Mouse (Mus musculus) forebrain, embryonic 11.5 days (tissue): Measurements from ENCODE around the gene Clasp1. TPM values are rescaled to one million over a fixed set of nuclear protein-coding genes. Genes with fewer than 3 reads are reported as not detected.

Experiments
- ATAC-seq: fragments of 200-750 bp; cut with Nextera tagmentation; replicated peaks from 2 replicates; pipeline ENCODE4 v1.8.0; 2017; ENCODE audit warnings: moderate TSS enrichment; ENCODE audit not compliant: low FRiP score
- DNase-seq: peaks from one replicate; pipeline ENCODE4 v3.0.0-alpha.2; 2017; ENCODE audit warnings: low spot score
- H3K27ac ChIP-seq: fragments of 300-500 bp; sonication (generic); 2 replicates; pipeline ENCODE4 v1.5.1; 2014; ENCODE audit warnings: low read depth, low read length
- H3K27me3 ChIP-seq: fragments of 300-500 bp; sonication (generic); 2 replicates; pipeline ENCODE4 v1.6.1; 2014; ENCODE audit warnings: mild to moderate bottlenecking, low read length, mixed read lengths; ENCODE audit not compliant: control insufficient read depth, insufficient read depth
- H3K36me3 ChIP-seq: fragments of 300-500 bp; sonication (generic); 2 replicates; pipeline ENCODE4 v1.6.1; 2014; ENCODE audit warnings: mild to moderate bottlenecking, low read length, moderate library complexity, mixed read lengths; ENCODE audit not compliant: control insufficient read depth, insufficient read depth
- H3K4me1 ChIP-seq: fragments of 300-500 bp; sonication (generic); replicated peaks from 2 replicates; pipeline ENCODE4 v1.6.1; 2014; ENCODE audit warnings: low read length, mixed read lengths; ENCODE audit not compliant: control insufficient read depth, insufficient read depth
- H3K4me2 ChIP-seq: fragments of 300-500 bp; sonication (generic); 2 replicates; pipeline ENCODE4 v1.6.1; 2014; ENCODE audit warnings: low read depth, mild to moderate bottlenecking, low read length, moderate library complexity, mixed read lengths; ENCODE audit not compliant: severe bottlenecking
- H3K4me3 ChIP-seq: fragments of 300-500 bp; sonication (generic); 2 replicates; pipeline ENCODE4 v1.5.1; 2014; ENCODE audit warnings: low read depth, low read length
- H3K9ac ChIP-seq: fragments of 300-500 bp; sonication (generic); 2 replicates; pipeline ENCODE4 v1.6.1; 2014; ENCODE audit warnings: low read length
- H3K9me3 ChIP-seq: fragments of 300-500 bp; sonication (generic); 2 replicates; pipeline ENCODE4 v1.6.1; 2016; ENCODE audit warnings: low read length, mixed read lengths; ENCODE audit not compliant: control insufficient read depth
- whole genome bisulfite sequencing: fragments of 180-500 bp; shearing (Covaris S2); extraction: QIAGEN DNeasy Blood & Tissue Kit; methylation state at CpG from one replicate; pipeline ENCODE4 v1.1.7; 2014; 5-methylcytosine and 5-hydroxymethylcytosine counted together
- polyA plus RNA-seq: library from polyadenylated mRNA; unstranded; fragments of >200 nt; fragmentation: Nextera tagmentation; extraction: Ambion mirVana; gene quantifications from 2 replicates; pipeline ENCODE4 v1.2.1, GENCODE M21; 2014

The Clasp1 gene
- polyA plus RNA-seq, 1 experiment from 2014 or later = 136 TPM

GRCm38 (mm10) chr1:118417047-118417730 lies 28.3 kb downstream of the Clasp1 start:
- no peak overlapping the region for H3K9ac ChIP-seq
- H3K27me3 ChIP-seq = no peaks in the 10 kb centered on the region
- WGBS = 97% methylated on average over 9 of the region's 9 CpGs
- no peaks in the 10 kb centered on the region for H3K4me1 ChIP-seq
- H3K4me2 ChIP-seq = no peak overlapping the region
- H3K27ac ChIP-seq = no peak overlapping the region; the same call in 1 of the 2 replicates
- no peaks in the 10 kb centered on the region for H3K9me3 ChIP-seq
- no peak overlapping the region for H3K4me3 ChIP-seq
- DNase-seq (no peak), ATAC-seq (no peak)
- H3K36me3 ChIP-seq = peaks cover 3% of the 10 kb centered on the region; the same call in 1 of the 2 replicates

DNA sequence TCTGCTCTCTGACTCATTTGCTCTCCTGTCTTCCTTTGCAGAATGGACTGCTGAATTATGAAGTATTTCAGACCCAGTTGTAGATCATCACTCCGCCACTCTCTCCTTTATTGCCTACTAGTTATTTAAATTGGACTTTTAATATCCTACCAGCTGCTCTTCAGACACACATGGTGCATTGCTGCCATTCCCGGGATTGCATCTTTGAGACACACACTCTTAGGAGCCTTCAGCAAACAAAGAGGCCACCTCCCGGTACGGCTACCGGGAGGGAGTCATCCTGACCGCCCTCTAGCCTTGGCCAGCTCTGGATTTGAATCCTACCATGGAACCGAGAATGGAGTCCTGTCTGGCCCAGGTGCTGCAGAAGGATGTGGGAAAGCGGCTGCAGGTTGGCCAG lies 30.5 kb downstream of the Clasp1 start:
- Histone ChIP-seq H3K27me3 (no peaks in the 10 kb centered on the region), H3K27ac (no peak overlapping the region), H3K4me2 (no peak overlapping the region), H3K36me3 (peaks cover 3% of the 10 kb centered on the region; the same call in 1 of the 2 replicates), H3K4me3 (no peak overlapping the region), H3K9me3 (no peaks in the 10 kb centered on the region), H3K4me1 (no peaks in the 10 kb centered on the region), H3K9ac (no peak overlapping the region)
- DNase-seq = no peak
- no peak for ATAC-seq
- WGBS = 91% methylated on average over 8 of the region's 8 CpGs

- no peak overlapping the region for H3K27ac ChIP-seq
- DNase-seq (no peak), ATAC-seq (no peak)
- peaks cover 3% of the 10 kb centered on the region; the same call in 1 of the 2 replicates for H3K36me3 ChIP-seq
- WGBS = 84% methylated on average over 3 of the region's 3 CpGs
- H3K27me3 ChIP-seq = no peaks in the 10 kb centered on the region
- no peak overlapping the region for H3K4me3 ChIP-seq
- no peak overlapping the region for H3K4me2 ChIP-seq
- H3K9me3 ChIP-seq = no peaks in the 10 kb centered on the region
- H3K4me1 ChIP-seq = no peaks in the 10 kb centered on the region
- no peak overlapping the region for H3K9ac ChIP-seq
These were observed 32.3 kb downstream of the Clasp1 start for GRCm38 (mm10) chr1:118421149-118421548.

DNA sequence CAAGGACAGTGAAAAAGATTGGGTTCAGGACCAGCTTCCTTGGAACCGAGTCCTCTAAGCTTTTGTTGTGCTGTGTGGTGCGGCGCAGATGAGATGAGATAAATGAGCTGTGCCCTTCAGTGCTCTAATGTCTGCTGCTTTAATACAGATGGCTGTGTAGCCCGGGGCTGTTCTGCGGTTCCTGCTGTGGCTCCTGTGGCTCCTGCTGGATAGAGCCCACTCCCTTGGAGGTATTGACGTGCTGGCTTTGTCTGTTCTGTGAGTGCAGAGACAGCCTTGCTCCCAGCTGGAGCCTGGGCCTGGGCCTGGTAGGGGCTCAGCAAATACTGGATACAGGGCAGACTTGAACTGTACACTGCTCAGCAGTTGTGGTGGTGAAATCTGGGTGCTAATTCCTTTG lies 34.0 kb downstream of the Clasp1 start:
- Histone ChIP-seq H3K27me3 (no peaks in the 10 kb centered on the region), H3K4me2 (no peak overlapping the region), H3K4me1 (no peaks in the 10 kb centered on the region), H3K9ac (no peak overlapping the region), H3K36me3 (peaks cover 3% of the 10 kb centered on the region; the same call in 1 of the 2 replicates), H3K4me3 (no peak overlapping the region), H3K9me3 (no peaks in the 10 kb centered on the region), H3K27ac (no peak overlapping the region)
- 75% methylated on average over 6 of the region's 6 CpGs for WGBS
- DNase-seq = no peak
- ATAC-seq = no peak

- H3K36me3 ChIP-seq = no peaks in the 10 kb centered on the region
- ATAC-seq = no peak
These were observed 37.1 kb downstream of the Clasp1 start for GRCm38 (mm10) chr1:118425982-118426381.

GRCm38 (mm10) chr1:118428354-118429084 lies 39.7 kb downstream of the Clasp1 start:
- H3K4me1 ChIP-seq = no peaks in the 10 kb centered on the region
- no peak overlapping the region for H3K9ac ChIP-seq
- H3K36me3 ChIP-seq = no peaks in the 10 kb centered on the region
- H3K4me2 ChIP-seq = no peak overlapping the region
- ATAC-seq (no peak), DNase-seq (no peak)
- H3K4me3 ChIP-seq = no peak overlapping the region
- no peaks in the 10 kb centered on the region for H3K9me3 ChIP-seq
- no peak overlapping the region for H3K27ac ChIP-seq
- WGBS = 92% methylated on average over 6 of the region's 6 CpGs
- no peaks in the 10 kb centered on the region for H3K27me3 ChIP-seq

More at GRCm38 (mm10) chr1:118425982-118426381, 37.1 kb downstream of the Clasp1 start:
- Histone ChIP-seq H3K27ac (no peak overlapping the region), H3K9ac (no peak overlapping the region), H3K4me3 (no peak overlapping the region), H3K4me2 (no peak overlapping the region), H3K27me3 (no peaks in the 10 kb centered on the region), H3K4me1 (no peaks in the 10 kb centered on the region), H3K9me3 (no peaks in the 10 kb centered on the region)
- WGBS = 87% methylated on average over 2 of the region's 2 CpGs
- no peak for DNase-seq

DNA sequence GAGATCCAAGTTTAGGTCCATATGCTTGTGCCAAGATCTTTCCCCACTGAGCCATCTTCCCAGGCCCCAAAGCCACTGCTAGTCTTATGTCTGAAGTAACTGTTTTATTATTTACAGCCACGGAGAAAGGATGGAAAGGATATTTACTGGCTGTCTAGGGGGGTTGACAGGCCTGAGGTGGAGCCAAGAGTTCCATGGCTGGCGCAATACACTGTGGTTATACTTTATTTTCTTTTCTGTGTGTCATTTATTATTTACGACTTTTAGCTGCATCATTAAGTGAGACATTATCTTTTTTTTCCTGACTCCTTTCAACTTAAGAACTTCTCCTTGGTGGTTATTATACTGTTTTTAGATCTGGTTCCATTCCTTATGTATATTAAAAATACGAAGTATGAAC lies 42.7 kb downstream of the Clasp1 start:
- no peak for ATAC-seq
- Histone ChIP-seq H3K4me3 (no peak overlapping the region), H3K27me3 (no peaks in the 10 kb centered on the region), H3K9ac (no peak overlapping the region), H3K36me3 (no peaks in the 10 kb centered on the region), H3K9me3 (no peaks in the 10 kb centered on the region), H3K4me2 (no peak overlapping the region), H3K27ac (no peak overlapping the region), H3K4me1 (no peaks in the 10 kb centered on the region)
- 94% methylated on average over 4 of the region's 4 CpGs for WGBS
- no peak for DNase-seq

DNA sequence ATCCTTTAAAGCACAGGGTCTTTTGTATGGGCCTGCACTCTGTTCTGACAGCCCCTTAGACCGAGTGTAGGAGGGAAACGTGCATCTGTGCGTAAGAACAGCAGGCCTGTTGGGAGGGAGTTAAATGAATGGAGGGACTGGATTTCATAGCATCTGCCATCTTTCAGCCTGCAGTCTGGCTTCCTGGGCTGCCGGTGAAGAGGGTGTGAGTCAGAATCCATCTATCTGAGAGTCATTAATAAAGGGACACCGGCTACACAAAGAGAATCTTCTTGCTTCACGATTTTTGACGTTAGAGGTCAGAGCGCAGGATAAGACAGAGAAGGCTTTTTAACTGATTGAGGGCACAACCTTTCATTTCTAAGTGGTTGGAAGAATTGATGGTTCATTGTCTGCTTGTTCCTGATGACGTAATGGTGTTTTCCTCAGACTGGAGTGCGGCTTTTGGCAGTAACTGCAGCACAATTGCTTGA lies 46.2 kb downstream of the Clasp1 start:
- Histone ChIP-seq H3K4me1 (no peaks in the 10 kb centered on the region), H3K36me3 (no peaks in the 10 kb centered on the region), H3K9ac (peak overlapping the region; percentile 10; the same call in 1 of the 2 replicates), H3K4me3 (no peak overlapping the region), H3K27ac (peak overlapping the region; percentile 37), H3K27me3 (no peaks in the 10 kb centered on the region), H3K4me2 (no peak overlapping the region), H3K9me3 (no peaks in the 10 kb centered on the region)
- ATAC-seq (0 out of 2 replicates have a peak, but pooled peaks have one; percentile 39), DNase-seq (no peak)
- 62% methylated on average over 10 of the region's 10 CpGs for WGBS
